Comparison of ENCODE assay signal across 1 mouse cellular context in genomic region chr11:74708781-74709180, GRCm38 (mm10).
TF ChIP-seq lines count a peak whose summit lies in the region.

No protein-coding gene starts in this region.

TF ChIP-seq in MEL, 35 proteins besides CTCF, POLR2A, EP300 and RAD21 (continued from another document):
- peak; percentile 58 for TF ChIP-seq ETS1 (IDR thresholded peaks at IDR 0.05; ENCODE audit: low read depth, low read length)
- TF ChIP-seq SIN3A (IDR thresholded peaks at IDR 0.05; ENCODE audit: low read length) = 0 out of 2 replicates have a peak, but pooled peaks have one; percentile 16
